Comparison of ENCODE assay signal across 8 mouse cellular contexts in genomic region chr2:116061401-116062021, GRCm38 (mm10). TPM values are rescaled to one million over a fixed set of nuclear protein-coding genes. Genes with fewer than 3 reads are reported as not detected.
A peak's percentile ranks its signal among the peaks of the same experiment; 100 is the strongest.
DNase-seq lines count a peak whose midpoint lies in the region; ATAC-seq and TF ChIP-seq lines count a peak whose summit lies in the region.

No protein-coding gene starts in this region.

- ATAC-seq in forebrain, postnatal 0 days, result no peak
- ATAC-seq in midbrain, embryonic 16.5 days, result no peak
- no peak for ATAC-seq in frontal cortex, adult (ENCODE audit: low TSS enrichment)

- WGBS in forebrain, postnatal 0 days, result 2% methylated on average over 30 of the region's 30 CpGs
- 1% methylated on average over 30 of the region's 30 CpGs for WGBS in midbrain, embryonic 16.5 days

- no peaks in the 10 kb centered on the region for H3K27me3 ChIP-seq in forebrain, postnatal 0 days (ENCODE audit: insufficient read depth, low read length)
- peaks cover 3% of the 10 kb centered on the region; the same call in 1 of the 2 replicates for H3K27me3 ChIP-seq in midbrain, embryonic 16.5 days (ENCODE audit: control insufficient read depth, insufficient read depth, low read depth, low read length)

- peak overlapping the region; percentile 94 for H3K9ac ChIP-seq in forebrain, postnatal 0 days
- peak overlapping the region; percentile 74 for H3K9ac ChIP-seq in midbrain, embryonic 16.5 days (ENCODE audit: low read depth, low read length)

- peak overlapping the region; percentile 70 for H3K4me3 ChIP-seq in forebrain, postnatal 0 days (ENCODE audit: low read depth, low read length)
- peak overlapping the region; percentile 43 for H3K4me3 ChIP-seq in midbrain, embryonic 16.5 days (ENCODE audit: low read depth, low read length)

- H3K4me1 ChIP-seq in forebrain, postnatal 0 days (ENCODE audit: insufficient read depth), result no peaks in the 10 kb centered on the region; the same call in 1 of the 2 replicates
- peaks cover 9% of the 10 kb centered on the region; the same call in 1 of the 2 replicates for H3K4me1 ChIP-seq in midbrain, embryonic 16.5 days (ENCODE audit: control insufficient read depth, insufficient read depth, low read length)

- no peaks in the 10 kb centered on the region for H3K36me3 ChIP-seq in forebrain, postnatal 0 days (ENCODE audit: insufficient read depth)
- H3K36me3 ChIP-seq in midbrain, embryonic 16.5 days (ENCODE audit: control insufficient read depth, insufficient read depth, low read length), result no peaks in the 10 kb centered on the region

- H3K4me2 ChIP-seq in forebrain, postnatal 0 days (ENCODE audit: low read depth), result peak overlapping the region; percentile 61
- peak overlapping the region; percentile 72 for H3K4me2 ChIP-seq in midbrain, embryonic 16.5 days (ENCODE audit: low read length)

- H3K27ac ChIP-seq in forebrain, postnatal 0 days (ENCODE audit: low read depth, low read length), result peak overlapping the region; percentile 96
- peak overlapping the region; percentile 84 for H3K27ac ChIP-seq in midbrain, embryonic 16.5 days (ENCODE audit: low read length)

- peak; percentile 18 for DNase-seq in thymus, postnatal 4 days
- DNase-seq in thymus, adult 18-20 months, result no peak
- DNase-seq in forebrain, postnatal 0 days, result peak; percentile 66
- DNase-seq in kidney, postnatal 25 days, result peak; percentile 35 to 47
- no peak for DNase-seq in spleen, postnatal 10 days (ENCODE audit: low spot score in 2 of 2)
- DNase-seq in c-Kit-positive CD71-positive TER-119-positive erythroid progenitor cells, embryonic 14.5 days (ENCODE audit: low spot score), result no peak

- no peaks in the 10 kb centered on the region for H3K9me3 ChIP-seq in forebrain, postnatal 0 days (ENCODE audit: low read length)
- no peaks in the 10 kb centered on the region for H3K9me3 ChIP-seq in midbrain, embryonic 16.5 days (replicated peaks; ENCODE audit: control insufficient read depth, low read length, poor library complexity, severe bottlenecking)

- no peak for TF ChIP-seq CTCF in forebrain, postnatal 0 days (IDR thresholded peaks at IDR 0.05; ENCODE audit: low read depth)

RNA-seq across cellular contexts. Expression of gene Meis2, which starts 4.1 kb away (rescaled TPM):
- total RNA-seq in forebrain, postnatal 0 days (2014; rRNA removed), result 204 and 227 TPM in 2 replicates
- polyA plus RNA-seq in forebrain, postnatal 0 days (2015; fragmentation: Nextera tagmentation; extraction: Ambion mirVana), result 85.5 and 106 TPM in 2 replicates
- polyA plus RNA-seq in midbrain, embryonic 16.5 days (2015; fragmentation: Nextera tagmentation; extraction: Ambion mirVana), result 62.5 and 70.2 TPM in 2 replicates

Comparison
In these comparisons a context has a peak if more than half of its experiments do, and no peak if none do; other contexts are left out.
1. DNase-seq: peak in thymus, postnatal 4 days (single experiment), forebrain, postnatal 0 days (single experiment) and kidney, postnatal 25 days (2 of 2); none in thymus, adult 18-20 months (0 of 2), spleen, postnatal 10 days (0 of 2) and c-Kit-positive CD71-positive TER-119-positive erythroid progenitor cells, embryonic 14.5 days (single experiment).